Mouse (Mus musculus): ENCODE measurements around the gene Vmn2r85. TPM values are rescaled to one million over a fixed set of nuclear protein-coding genes. Genes with fewer than 3 reads are reported as not detected.

Vmn2r85 gene
- polyA plus RNA-seq, 2 experiments: 0.03 TPM; not detected in 1

DNA sequence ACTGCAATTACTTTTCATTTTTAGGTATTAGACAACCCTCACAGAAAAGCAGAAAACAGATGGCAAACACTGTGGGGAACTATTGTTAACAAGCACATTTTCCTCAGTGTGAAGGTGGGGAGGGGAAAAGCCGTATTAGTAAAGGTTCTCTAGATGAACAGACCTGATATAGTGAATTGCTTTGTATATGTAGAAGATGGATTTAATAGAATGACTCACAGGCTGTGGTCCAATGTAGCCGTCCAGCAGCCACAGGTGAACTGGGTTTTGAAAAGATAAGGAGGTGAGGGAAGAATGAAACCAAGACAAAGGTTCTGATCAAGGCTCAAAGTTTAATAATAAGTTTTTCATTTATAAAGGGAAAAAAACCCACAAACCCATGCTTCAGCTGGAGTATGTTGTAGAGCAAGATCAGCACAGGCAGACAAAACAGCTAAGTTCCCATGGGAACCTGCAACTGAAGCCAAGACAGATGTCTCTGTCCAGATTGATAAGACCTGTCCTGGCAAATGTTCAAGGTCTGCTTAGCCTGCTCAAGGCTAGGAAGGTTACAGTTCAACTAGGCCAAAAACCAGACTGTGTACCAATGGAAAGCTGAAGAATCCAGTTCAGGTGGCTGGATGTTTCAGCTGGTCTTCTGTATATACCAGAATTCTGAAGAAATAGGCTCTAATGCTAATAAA, 56.9 kb downstream of the Vmn2r85 start:
- Histone ChIP-seq H3K36me3 (ENCODE audit: control insufficient read depth, insufficient read depth, low read length) (no peaks in the 10 kb centered on the region), H3K9ac (ENCODE audit: low read depth, low read length, severe bottlenecking) (no peak overlapping the region), H3K4me2 (replicated peaks; ENCODE audit: low read depth, low read length, severe bottlenecking) (no peak overlapping the region), H3K27ac (replicated peaks; ENCODE audit: low read depth, low read length) (no peak overlapping the region), H3K9me3 (ENCODE audit: control insufficient read depth, low read length) (no peaks in the 10 kb centered on the region), H3K4me1 (ENCODE audit: control insufficient read depth, insufficient read depth, low read length) (no peaks in the 10 kb centered on the region), H3K27me3 (ENCODE audit: control insufficient read depth, insufficient read depth, low read length) (no peaks in the 10 kb centered on the region), H3K4me3 (replicated peaks; ENCODE audit: low read length) (no peak overlapping the region)
- no peak for ATAC-seq (ENCODE audit: low FRiP score, low read depth)
- 80% methylated on average over 2 of the region's 2 CpGs for WGBS
- no peak for TF ChIP-seq POLR2A (IDR thresholded peaks at IDR 0.05; ENCODE audit: borderline replicate concordance, extremely low read depth, insufficient read depth, insufficient read length)
- DNase-seq (ENCODE audit: low spot score): no peak

- Histone ChIP-seq H3K9me3 (ENCODE audit: control insufficient read depth, low read length) (no peaks in the 10 kb centered on the region), H3K4me2 (replicated peaks; ENCODE audit: low read depth, low read length, severe bottlenecking) (no peak overlapping the region), H3K27ac (replicated peaks; ENCODE audit: low read depth, low read length) (no peak overlapping the region), H3K4me3 (replicated peaks; ENCODE audit: low read length) (no peak overlapping the region), H3K4me1 (ENCODE audit: control insufficient read depth, insufficient read depth, low read length) (no peaks in the 10 kb centered on the region), H3K9ac (ENCODE audit: low read depth, low read length, severe bottlenecking) (no peak overlapping the region), H3K36me3 (ENCODE audit: control insufficient read depth, insufficient read depth, low read length) (no peaks in the 10 kb centered on the region), H3K27me3 (ENCODE audit: control insufficient read depth, insufficient read depth, low read length) (no peaks in the 10 kb centered on the region)
- WGBS: 53% methylated on average over 1 of the region's 1 CpGs
- TF ChIP-seq POLR2A (IDR thresholded peaks at IDR 0.05; ENCODE audit: borderline replicate concordance, extremely low read depth, insufficient read depth, insufficient read length): no peak
- no peak for DNase-seq (ENCODE audit: low spot score)
- no peak for ATAC-seq (ENCODE audit: low FRiP score, low read depth)
Observed at GRCm38 (mm10) chr10:130371644-130372043, 57.9 kb downstream of the Vmn2r85 start.

DNA sequence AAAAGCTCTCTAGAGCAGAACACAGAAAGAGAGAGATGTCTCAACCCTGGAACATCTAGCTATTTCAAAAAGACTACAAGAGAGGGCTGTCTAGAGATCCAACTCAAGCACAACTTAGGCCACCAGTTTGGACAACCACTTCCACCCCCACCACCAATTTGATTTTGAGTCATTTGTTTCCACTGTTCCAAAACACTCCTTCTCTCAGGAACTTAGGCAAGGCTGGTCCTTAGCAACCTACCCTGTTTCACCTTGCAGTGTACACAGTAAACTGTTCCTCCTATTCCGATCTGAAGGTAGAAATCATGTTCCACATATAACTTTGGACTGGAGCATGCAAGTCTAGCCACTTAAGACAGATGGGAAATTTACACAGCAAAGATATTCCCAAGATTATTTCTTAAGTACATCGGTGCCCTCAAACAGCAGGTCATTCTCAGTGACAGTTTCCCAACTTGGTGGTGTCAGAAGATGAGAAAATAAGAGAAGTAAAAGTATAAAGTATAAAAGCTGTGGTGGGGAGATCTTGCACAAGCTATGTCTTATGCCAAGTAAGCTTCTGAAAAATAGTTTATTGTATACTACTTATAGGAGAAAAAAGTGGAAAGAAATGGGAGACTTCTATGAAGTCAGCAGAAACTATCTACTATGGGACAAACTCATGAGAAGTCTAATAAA, 59.4 kb downstream of the Vmn2r85 start:
- H3K9me3 ChIP-seq (ENCODE audit: control insufficient read depth, low read length): no peaks in the 10 kb centered on the region
- no peak for TF ChIP-seq POLR2A (IDR thresholded peaks at IDR 0.05; ENCODE audit: borderline replicate concordance, extremely low read depth, insufficient read depth, insufficient read length)
- H3K27me3 ChIP-seq (ENCODE audit: control insufficient read depth, insufficient read depth, low read length): no peaks in the 10 kb centered on the region
- no peaks in the 10 kb centered on the region for H3K36me3 ChIP-seq (ENCODE audit: control insufficient read depth, insufficient read depth, low read length)
- H3K4me1 ChIP-seq (ENCODE audit: control insufficient read depth, insufficient read depth, low read length): no peaks in the 10 kb centered on the region
- 88% methylated on average over 2 of the region's 2 CpGs for WGBS
- no peak overlapping the region for H3K9ac ChIP-seq (ENCODE audit: low read depth, low read length, severe bottlenecking)
- no peak overlapping the region for H3K27ac ChIP-seq (replicated peaks; ENCODE audit: low read depth, low read length)
- no peak for DNase-seq (ENCODE audit: low spot score)
- H3K4me2 ChIP-seq (replicated peaks; ENCODE audit: low read depth, low read length, severe bottlenecking): no peak overlapping the region
- H3K4me3 ChIP-seq (replicated peaks; ENCODE audit: low read length): no peak overlapping the region
- ATAC-seq (ENCODE audit: low FRiP score, low read depth): no peak

DNA sequence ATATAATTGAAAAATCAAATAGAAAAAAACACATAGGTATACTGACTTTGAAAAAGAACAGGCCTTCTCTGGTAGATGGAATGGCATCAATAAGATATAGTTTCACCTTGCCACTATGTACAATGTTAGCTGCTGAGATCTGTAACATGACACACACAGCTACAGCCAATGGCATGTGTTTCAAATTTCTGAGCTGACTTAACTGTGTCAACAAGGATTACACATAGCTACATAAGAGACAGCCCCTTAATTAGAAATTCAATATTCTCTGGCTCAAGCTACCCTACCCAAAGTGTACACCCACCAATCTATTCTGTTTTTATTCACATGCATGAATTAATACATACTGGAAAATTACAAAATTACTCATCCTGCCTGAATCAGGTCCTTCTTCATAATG, 61.1 kb downstream of the Vmn2r85 start:
- no peaks in the 10 kb centered on the region for H3K36me3 ChIP-seq (ENCODE audit: control insufficient read depth, insufficient read depth, low read length)
- no peak overlapping the region for H3K9ac ChIP-seq (ENCODE audit: low read depth, low read length, severe bottlenecking)
- no peak for ATAC-seq (ENCODE audit: low FRiP score, low read depth)
- no peaks in the 10 kb centered on the region for H3K4me1 ChIP-seq (ENCODE audit: control insufficient read depth, insufficient read depth, low read length)
- no peaks in the 10 kb centered on the region for H3K27me3 ChIP-seq (ENCODE audit: control insufficient read depth, insufficient read depth, low read length)
- no peaks in the 10 kb centered on the region for H3K9me3 ChIP-seq (ENCODE audit: control insufficient read depth, low read length)
- H3K4me3 ChIP-seq (replicated peaks; ENCODE audit: low read length): no peak overlapping the region
- H3K4me2 ChIP-seq (replicated peaks; ENCODE audit: low read depth, low read length, severe bottlenecking): no peak overlapping the region
- DNase-seq (ENCODE audit: low spot score): no peak
- no peak overlapping the region for H3K27ac ChIP-seq (replicated peaks; ENCODE audit: low read depth, low read length)
- TF ChIP-seq POLR2A (IDR thresholded peaks at IDR 0.05; ENCODE audit: borderline replicate concordance, extremely low read depth, insufficient read depth, insufficient read length): no peak

- no peaks in the 10 kb centered on the region for H3K36me3 ChIP-seq (ENCODE audit: control insufficient read depth, insufficient read depth, low read length)
- no peak for DNase-seq (ENCODE audit: low spot score)
- H3K4me2 ChIP-seq (replicated peaks; ENCODE audit: low read depth, low read length, severe bottlenecking): no peak overlapping the region
- H3K4me3 ChIP-seq (replicated peaks; ENCODE audit: low read length): no peak overlapping the region
- H3K9me3 ChIP-seq (ENCODE audit: control insufficient read depth, low read length): no peaks in the 10 kb centered on the region
- no peak for ATAC-seq (ENCODE audit: low FRiP score, low read depth)
- TF ChIP-seq POLR2A (IDR thresholded peaks at IDR 0.05; ENCODE audit: borderline replicate concordance, extremely low read depth, insufficient read depth, insufficient read length): no peak
- no peaks in the 10 kb centered on the region for H3K4me1 ChIP-seq (ENCODE audit: control insufficient read depth, insufficient read depth, low read length)
- no peak overlapping the region for H3K27ac ChIP-seq (replicated peaks; ENCODE audit: low read depth, low read length)
- H3K9ac ChIP-seq (ENCODE audit: low read depth, low read length, severe bottlenecking): no peak overlapping the region
- H3K27me3 ChIP-seq (ENCODE audit: control insufficient read depth, insufficient read depth, low read length): no peaks in the 10 kb centered on the region
Observed at GRCm38 (mm10) chr10:130364766-130365165, 64.7 kb downstream of the Vmn2r85 start.

Other genes starting within 250 kb of the Vmn2r85 start
- not detected in 2 replicates for gene Olfr826, start 245.5 kb downstream of the Vmn2r85 start, polyA plus RNA-seq (2012; rRNA removed)
- not detected in 2 replicates for gene Olfr826, start 245.5 kb downstream of the Vmn2r85 start, polyA plus RNA-seq (2014; fragmentation: Nextera tagmentation; extraction: Ambion mirVana)
- gene Olfr827, start 215.3 kb downstream of the Vmn2r85 start, polyA plus RNA-seq (2012; rRNA removed): not detected in 2 replicates
- gene Olfr827, start 215.3 kb downstream of the Vmn2r85 start, polyA plus RNA-seq (2014; fragmentation: Nextera tagmentation; extraction: Ambion mirVana): not detected in 2 replicates
- gene Neurod4, start 149.5 kb downstream of the Vmn2r85 start, polyA plus RNA-seq (2012; rRNA removed): not detected in 2 replicates
- 0.06 TPM in 1 of 2 replicates, not detected in the other for gene Neurod4, start 149.5 kb downstream of the Vmn2r85 start, polyA plus RNA-seq (2014; fragmentation: Nextera tagmentation; extraction: Ambion mirVana)
- gene Tespa1, start 106.8 kb downstream of the Vmn2r85 start, polyA plus RNA-seq (2012; rRNA removed): 0.93 and 1.8 TPM in 2 replicates
- 1.9 and 2.3 TPM in 2 replicates for gene Tespa1, start 106.8 kb downstream of the Vmn2r85 start, polyA plus RNA-seq (2014; fragmentation: Nextera tagmentation; extraction: Ambion mirVana)
- gene Vmn2r84, start 35.4 kb downstream of the Vmn2r85 start, polyA plus RNA-seq (2012; rRNA removed): 0.01 TPM in 2 replicates
- gene Vmn2r84, start 35.4 kb downstream of the Vmn2r85 start, polyA plus RNA-seq (2014; fragmentation: Nextera tagmentation; extraction: Ambion mirVana): 0.03 TPM in 1 of 2 replicates, not detected in the other
- gene Vmn2r86, start 26.3 kb upstream of the Vmn2r85 start, polyA plus RNA-seq (2012; rRNA removed): 0.04 and 0.05 TPM in 2 replicates
- not detected in 2 replicates for gene Vmn2r86, start 26.3 kb upstream of the Vmn2r85 start, polyA plus RNA-seq (2014; fragmentation: Nextera tagmentation; extraction: Ambion mirVana)
- gene Vmn2r87, start 67.7 kb upstream of the Vmn2r85 start, polyA plus RNA-seq (2012; rRNA removed): 0.30 and 0.32 TPM in 2 replicates
- 0.07 TPM in 1 of 2 replicates, not detected in the other for gene Vmn2r87, start 67.7 kb upstream of the Vmn2r85 start, polyA plus RNA-seq (2014; fragmentation: Nextera tagmentation; extraction: Ambion mirVana)

All from limb, embryonic 14.5 days (tissue).